Mouse (Mus musculus): ENCODE data around the gene Ubap2l. TPM values are rescaled to one million over a fixed set of nuclear protein-coding genes. Genes with fewer than 3 reads are reported as not detected.

Gene Ubap2l
- polyA plus RNA-seq, 1 experiment = 11.4 TPM

DNA sequence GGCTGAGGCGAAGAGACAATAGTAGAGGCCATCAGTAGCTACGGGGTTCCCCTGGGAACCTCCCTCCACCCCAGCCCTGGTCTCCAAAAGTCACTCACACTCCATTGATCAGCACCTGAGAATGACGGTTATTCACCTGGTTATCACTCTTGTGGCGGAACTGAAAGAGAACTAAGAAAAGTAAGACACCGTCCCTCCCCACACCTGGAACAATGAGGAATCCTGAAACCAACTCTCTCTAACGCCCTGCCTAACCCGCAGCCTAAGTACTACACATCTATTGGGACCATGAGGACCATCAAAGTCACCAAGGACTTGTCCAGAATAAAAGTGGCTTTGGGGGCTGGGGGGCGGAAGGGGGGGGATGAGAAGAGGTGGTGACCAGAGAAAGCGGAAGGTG, 94.5 kb downstream of the Ubap2l start:
- Histone ChIP-seq H3K9me3 (ENCODE audit: control insufficient read depth, low read length) (no peaks in the 10 kb centered on the region), H3K27me3 (ENCODE audit: control insufficient read depth) (peaks cover 44% of the 10 kb centered on the region), H3K4me1 (ENCODE audit: control insufficient read depth) (peaks cover 11% of the 10 kb centered on the region), H3K36me3 (ENCODE audit: control insufficient read depth) (no peaks in the 10 kb centered on the region; the same call in 1 of the 2 replicates), H3K4me3 (replicated peaks) (no peak overlapping the region)
- TF ChIP-seq GATA1 (IDR thresholded peaks at IDR 0.05; ENCODE audit: low read length) (no peak), TAL1 (IDR thresholded peaks at IDR 0.05; ENCODE audit: low read length) (no peak)

DNA sequence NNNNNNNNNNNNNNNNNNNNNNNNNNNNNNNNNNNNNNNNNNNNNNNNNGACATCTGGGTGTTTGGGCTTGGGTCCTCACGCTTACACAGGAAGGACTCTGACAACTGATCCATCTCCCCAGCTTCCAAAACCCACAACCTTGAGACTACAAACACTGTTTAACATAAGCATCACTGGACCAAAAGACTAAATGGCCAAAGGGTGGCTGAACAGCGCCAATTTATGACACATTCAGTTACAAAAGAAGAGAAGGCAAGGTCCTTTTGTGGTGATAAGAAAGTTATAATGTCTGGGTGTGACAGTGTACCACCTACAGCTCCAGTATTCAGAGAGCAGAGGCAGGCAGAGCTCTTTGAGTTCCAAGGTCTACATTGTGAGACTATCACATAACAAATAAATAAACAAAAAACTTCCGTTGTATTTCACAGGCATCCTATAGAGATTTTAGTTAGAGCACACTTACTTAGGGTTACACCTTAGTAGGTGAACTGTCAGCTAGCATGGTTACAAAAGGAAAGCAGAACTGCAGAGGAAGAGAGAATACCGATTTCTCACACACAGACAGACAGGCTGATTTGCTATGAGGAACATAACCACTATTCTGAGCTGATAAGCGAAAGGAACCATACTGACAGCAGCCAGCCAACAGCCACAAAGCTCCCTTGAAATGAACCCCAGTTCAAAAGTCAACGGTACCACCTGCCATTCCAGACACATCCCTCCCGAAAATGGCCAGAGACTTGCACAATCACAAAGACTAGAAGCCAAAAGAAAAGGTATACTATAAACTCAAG, 96.1 kb downstream of the Ubap2l start:
- TF ChIP-seq TAL1 (IDR thresholded peaks at IDR 0.05; ENCODE audit: low read length) (no peak), GATA1 (IDR thresholded peaks at IDR 0.05; ENCODE audit: low read length) (no peak)
- H3K36me3 ChIP-seq (ENCODE audit: control insufficient read depth) = no peaks in the 10 kb centered on the region; the same call in 1 of the 2 replicates
- no peaks in the 10 kb centered on the region for H3K9me3 ChIP-seq (ENCODE audit: control insufficient read depth, low read length)
- H3K27me3 ChIP-seq (ENCODE audit: control insufficient read depth) = peaks cover 29% of the 10 kb centered on the region
- peaks cover 9% of the 10 kb centered on the region for H3K4me1 ChIP-seq (ENCODE audit: control insufficient read depth)
- no peak overlapping the region for H3K4me3 ChIP-seq (replicated peaks)

GRCm38 (mm10) chr3:89953420-89953819, 99.0 kb downstream of the Ubap2l start:
- TF ChIP-seq GATA1 (IDR thresholded peaks at IDR 0.05; ENCODE audit: low read length) (no peak), TAL1 (IDR thresholded peaks at IDR 0.05; ENCODE audit: low read length) (no peak)
- no peaks in the 10 kb centered on the region for H3K4me1 ChIP-seq (ENCODE audit: control insufficient read depth)
- H3K36me3 ChIP-seq (ENCODE audit: control insufficient read depth) = no peaks in the 10 kb centered on the region; the same call in 1 of the 2 replicates
- H3K4me3 ChIP-seq (replicated peaks) = no peak overlapping the region
- H3K9me3 ChIP-seq (ENCODE audit: control insufficient read depth, low read length) = no peaks in the 10 kb centered on the region
- H3K27me3 ChIP-seq (ENCODE audit: control insufficient read depth) = no peaks in the 10 kb centered on the region

Other genes with a start within 250 kb of the Ubap2l start
- 0.01 TPM in 1 of 2 replicates, not detected in the other for gene She, start 221.3 kb downstream of the Ubap2l start, polyA plus RNA-seq (2012)
- 0.02 and 0.07 TPM in 2 replicates for gene Il6ra, start 139.4 kb downstream of the Ubap2l start, polyA plus RNA-seq (2012)
- gene Atp8b2, start 89.1 kb downstream of the Ubap2l start, polyA plus RNA-seq (2012) = 0.01 and 0.03 TPM in 2 replicates
- gene Hax1, start 53.8 kb downstream of the Ubap2l start, polyA plus RNA-seq (2012) = 6.0 and 6.7 TPM in 2 replicates
- gene 4933434E20Rik, start 992 bp downstream of the Ubap2l start, polyA plus RNA-seq (2012) = 0.43 and 0.89 TPM in 2 replicates
- gene Tpm3, start 20.0 kb upstream of the Ubap2l start, polyA plus RNA-seq (2012) = 9.6 and 11.8 TPM in 2 replicates
- not detected in 2 replicates for gene Nup210l, start 51.5 kb upstream of the Ubap2l start, polyA plus RNA-seq (2012)
- 25.9 and 30.7 TPM in 2 replicates for gene Rps27, start 161.0 kb upstream of the Ubap2l start, polyA plus RNA-seq (2012)
- gene Rab13, start 161.1 kb upstream of the Ubap2l start, polyA plus RNA-seq (2012) = 0.07 and 0.12 TPM in 2 replicates
- gene Jtb, start 179.0 kb upstream of the Ubap2l start, polyA plus RNA-seq (2012) = 3.9 and 4.3 TPM in 2 replicates
- not detected in 2 replicates for gene Creb3l4, start 190.9 kb upstream of the Ubap2l start, polyA plus RNA-seq (2012)
- 0.20 and 0.21 TPM in 2 replicates for gene Slc39a1, start 195.5 kb upstream of the Ubap2l start, polyA plus RNA-seq (2012)
- 2.9 and 3.3 TPM in 2 replicates for gene Crtc2, start 201.5 kb upstream of the Ubap2l start, polyA plus RNA-seq (2012)
- 1.1 and 1.3 TPM in 2 replicates for gene Dennd4b, start 212.6 kb upstream of the Ubap2l start, polyA plus RNA-seq (2012)
- gene Gatad2b, start 240.6 kb upstream of the Ubap2l start, polyA plus RNA-seq (2012) = 0.37 and 0.40 TPM in 2 replicates

All from erythroblast, embryonic 14.5 days (primary cell).